Mouse (Mus musculus): ENCODE data around the gene Cd99l2. TPM values are rescaled to one million over a fixed set of nuclear protein-coding genes. Genes with fewer than 3 reads are reported as not detected.

Cd99l2 gene
- polyA plus RNA-seq, 1 experiment from 2014 or later = 98.4 TPM

- 75% methylated on average over 1 of the region's 1 CpGs for WGBS
- peaks cover 5% of the 10 kb centered on the region; the same call in 1 of the 2 replicates for H3K36me3 ChIP-seq
- no peak overlapping the region for H3K9ac ChIP-seq (replicated peaks)
- no peaks in the 10 kb centered on the region for H3K27me3 ChIP-seq (replicated peaks)
- no peaks in the 10 kb centered on the region for H3K9me3 ChIP-seq (replicated peaks)
- no peak overlapping the region for H3K4me2 ChIP-seq
- no peak for ATAC-seq (ENCODE audit: low FRiP score)
- no peak overlapping the region for H3K4me3 ChIP-seq (replicated peaks)
- H3K4me1 ChIP-seq = no peaks in the 10 kb centered on the region
- no peak overlapping the region for H3K27ac ChIP-seq (replicated peaks)
Observed at GRCm38 (mm10) chrX:71424852-71425251, 67.8 kb downstream of the Cd99l2 start.

- Histone ChIP-seq H3K9me3 (replicated peaks) (no peaks in the 10 kb centered on the region), H3K27me3 (replicated peaks) (no peaks in the 10 kb centered on the region), H3K36me3 (0 out of 2 replicates have a peak, but pooled peaks cover 2% of the 10 kb centered on the region), H3K27ac (replicated peaks) (no peak overlapping the region), H3K9ac (replicated peaks) (no peak overlapping the region), H3K4me3 (replicated peaks) (no peak overlapping the region), H3K4me2 (no peak overlapping the region), H3K4me1 (no peaks in the 10 kb centered on the region)
- 91% methylated on average over 4 of the region's 4 CpGs for WGBS
- ATAC-seq (ENCODE audit: low FRiP score) = no peak
Observed at GRCm38 (mm10) chrX:71413616-71414015, 79.0 kb downstream of the Cd99l2 start.

GRCm38 (mm10) chrX:71412776-71413175 lies 79.9 kb downstream of the Cd99l2 start:
- ATAC-seq (ENCODE audit: low FRiP score) = no peak
- Histone ChIP-seq H3K27ac (replicated peaks) (no peak overlapping the region), H3K27me3 (replicated peaks) (no peaks in the 10 kb centered on the region), H3K4me3 (replicated peaks) (no peak overlapping the region), H3K9me3 (replicated peaks) (no peaks in the 10 kb centered on the region), H3K36me3 (no peaks in the 10 kb centered on the region), H3K9ac (replicated peaks) (no peak overlapping the region), H3K4me2 (no peak overlapping the region), H3K4me1 (no peaks in the 10 kb centered on the region)
- WGBS = 72% methylated on average over 3 of the region's 3 CpGs

- H3K27ac ChIP-seq (replicated peaks) = no peak overlapping the region
- WGBS = 69% methylated on average over 1 of the region's 1 CpGs
- no peaks in the 10 kb centered on the region for H3K9me3 ChIP-seq (replicated peaks)
- H3K36me3 ChIP-seq = no peaks in the 10 kb centered on the region
- no peaks in the 10 kb centered on the region for H3K4me1 ChIP-seq
- ATAC-seq (ENCODE audit: low FRiP score) = no peak
- H3K9ac ChIP-seq (replicated peaks) = no peak overlapping the region
- no peak overlapping the region for H3K4me2 ChIP-seq
- no peak overlapping the region for H3K4me3 ChIP-seq (replicated peaks)
- H3K27me3 ChIP-seq (replicated peaks) = no peaks in the 10 kb centered on the region
Observed at GRCm38 (mm10) chrX:71408386-71408785, 84.3 kb downstream of the Cd99l2 start.

DNA sequence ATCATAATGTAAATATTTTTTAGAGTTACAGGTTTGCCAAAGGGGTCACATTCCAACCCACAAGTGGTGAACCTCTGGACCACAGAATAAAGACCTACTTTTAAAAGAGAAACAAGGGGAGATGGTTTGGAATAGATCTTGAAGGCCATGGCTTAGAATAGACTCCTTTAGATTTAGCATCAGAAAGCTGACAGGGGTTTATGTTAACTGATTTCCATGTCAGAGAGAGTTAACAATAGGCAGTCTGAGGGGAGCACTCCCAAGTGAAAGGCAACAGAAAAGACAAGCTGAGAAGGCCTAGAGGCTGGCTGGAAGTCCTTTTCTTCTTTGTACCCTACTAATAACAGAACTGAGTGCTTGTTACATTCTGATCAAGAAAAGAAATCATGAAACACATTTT lies 86.4 kb downstream of the Cd99l2 start:
- Histone ChIP-seq H3K4me2 (no peak overlapping the region), H3K9ac (replicated peaks) (no peak overlapping the region), H3K27ac (replicated peaks) (no peak overlapping the region), H3K4me3 (replicated peaks) (no peak overlapping the region), H3K36me3 (no peaks in the 10 kb centered on the region), H3K9me3 (replicated peaks) (no peaks in the 10 kb centered on the region), H3K27me3 (replicated peaks) (no peaks in the 10 kb centered on the region), H3K4me1 (no peaks in the 10 kb centered on the region)
- no peak for ATAC-seq (ENCODE audit: low FRiP score)

DNA sequence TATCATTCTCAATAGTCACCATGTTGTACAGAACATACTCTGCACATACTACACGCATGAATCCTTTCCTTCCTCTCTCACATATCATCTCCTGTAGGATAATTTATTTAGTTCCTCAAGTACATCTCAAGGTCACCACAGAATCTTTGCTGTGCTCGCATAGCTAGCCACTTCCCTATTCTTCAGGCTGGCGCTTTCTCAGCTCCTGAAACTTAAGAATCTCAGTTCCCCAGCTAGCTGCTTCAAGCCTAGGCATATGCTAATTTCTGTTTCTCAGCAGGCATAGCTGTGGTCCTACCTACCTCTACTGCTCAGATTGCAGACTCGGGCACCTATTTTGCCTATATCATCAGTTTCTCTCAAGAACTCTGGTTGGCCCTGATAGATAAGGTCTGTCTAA lies 96.3 kb downstream of the Cd99l2 start:
- Histone ChIP-seq H3K4me2 (no peak overlapping the region), H3K4me3 (replicated peaks) (no peak overlapping the region), H3K4me1 (no peaks in the 10 kb centered on the region), H3K9ac (replicated peaks) (no peak overlapping the region), H3K27me3 (replicated peaks) (no peaks in the 10 kb centered on the region), H3K9me3 (replicated peaks) (no peaks in the 10 kb centered on the region), H3K36me3 (no peaks in the 10 kb centered on the region), H3K27ac (replicated peaks) (no peak overlapping the region)
- no peak for ATAC-seq (ENCODE audit: low FRiP score)
- WGBS = 88% methylated on average over 4 of the region's 4 CpGs

- Histone ChIP-seq H3K4me1 (no peaks in the 10 kb centered on the region), H3K27ac (replicated peaks) (no peak overlapping the region), H3K36me3 (no peaks in the 10 kb centered on the region), H3K4me2 (no peak overlapping the region), H3K9ac (replicated peaks) (no peak overlapping the region), H3K27me3 (replicated peaks) (no peaks in the 10 kb centered on the region), H3K4me3 (replicated peaks) (no peak overlapping the region), H3K9me3 (replicated peaks) (no peaks in the 10 kb centered on the region)
- ATAC-seq (ENCODE audit: low FRiP score) = 0 out of 2 replicates have a peak, but pooled peaks have one; percentile 41
- 46% methylated on average over 5 of the region's 5 CpGs for WGBS
Observed at GRCm38 (mm10) chrX:71381571-71381970, 111.1 kb downstream of the Cd99l2 start.

DNA sequence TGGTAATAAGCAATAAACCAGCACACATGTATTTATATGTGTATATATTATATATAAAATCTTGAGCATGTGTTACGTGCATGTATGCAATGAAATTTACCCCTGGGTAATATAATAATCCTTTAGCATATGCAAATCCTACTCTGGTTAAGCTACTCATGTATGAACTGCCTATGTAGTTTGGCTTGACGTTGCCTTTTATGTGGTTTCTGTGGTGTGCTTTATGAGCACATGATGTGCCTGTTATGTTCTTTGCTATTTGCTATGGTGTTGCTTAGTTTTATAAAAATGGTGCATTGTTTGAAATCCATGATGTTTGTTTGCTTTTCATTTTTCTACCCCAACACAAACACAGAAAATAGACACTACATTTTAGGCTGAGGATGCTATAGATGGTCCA lies 114.2 kb downstream of the Cd99l2 start:
- Histone ChIP-seq H3K4me1 (no peaks in the 10 kb centered on the region), H3K4me3 (replicated peaks) (no peak overlapping the region), H3K9ac (replicated peaks) (no peak overlapping the region), H3K27ac (replicated peaks) (no peak overlapping the region), H3K9me3 (replicated peaks) (no peaks in the 10 kb centered on the region), H3K36me3 (no peaks in the 10 kb centered on the region), H3K4me2 (no peak overlapping the region), H3K27me3 (replicated peaks) (no peaks in the 10 kb centered on the region)
- no peak for ATAC-seq (ENCODE audit: low FRiP score)
- 72% methylated on average over 2 of the region's 2 CpGs for WGBS

DNA sequence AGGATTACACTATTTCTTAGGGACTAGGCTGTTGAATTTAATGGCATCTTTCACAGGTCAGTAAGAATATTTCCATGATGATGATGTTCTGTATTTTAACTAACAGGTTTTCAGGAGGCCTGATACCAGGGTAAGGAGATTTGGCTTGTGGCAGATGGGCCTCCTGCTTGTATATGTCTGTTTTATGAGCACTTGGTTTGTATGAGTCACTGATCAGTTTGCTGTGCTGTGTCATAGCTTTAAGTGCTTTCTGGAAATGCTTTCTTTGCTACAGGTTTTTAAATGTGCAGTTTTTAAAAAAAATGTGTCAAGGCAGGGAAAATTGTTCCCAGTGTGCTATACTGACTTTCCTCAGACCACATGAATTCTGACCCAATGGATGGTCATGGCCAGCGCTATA lies 115.9 kb downstream of the Cd99l2 start:
- Histone ChIP-seq H3K4me3 (replicated peaks) (no peak overlapping the region), H3K9ac (replicated peaks) (no peak overlapping the region), H3K36me3 (no peaks in the 10 kb centered on the region), H3K4me2 (no peak overlapping the region), H3K27me3 (replicated peaks) (no peaks in the 10 kb centered on the region), H3K9me3 (replicated peaks) (no peaks in the 10 kb centered on the region), H3K27ac (replicated peaks) (no peak overlapping the region), H3K4me1 (no peaks in the 10 kb centered on the region)
- WGBS = 92% methylated on average over 1 of the region's 1 CpGs
- ATAC-seq (ENCODE audit: low FRiP score) = no peak

Small RNA genes within 50 kb of the gene (microRNA-seq; reads per million reads assigned to microRNA genes)
- not detected for gene Gm23945

Other genes starting within 250 kb of the Cd99l2 start
- 13.5 and 16.2 TPM in 2 replicates for gene Mtmr1, start 128.1 kb downstream of the Cd99l2 start, polyA plus RNA-seq (2015; fragmentation: Nextera tagmentation; extraction: Ambion mirVana)
- 419 and 441 TPM in 2 replicates for gene Hmgb3, start 63.1 kb upstream of the Cd99l2 start, polyA plus RNA-seq (2015; fragmentation: Nextera tagmentation; extraction: Ambion mirVana)
- gene Gpr50, start 170.8 kb upstream of the Cd99l2 start, polyA plus RNA-seq (2015; fragmentation: Nextera tagmentation; extraction: Ambion mirVana) = 0.75 and 1.0 TPM in 2 replicates

Measured in neural tube, embryonic 15.5 days (tissue).